In the genomic region with DNA sequence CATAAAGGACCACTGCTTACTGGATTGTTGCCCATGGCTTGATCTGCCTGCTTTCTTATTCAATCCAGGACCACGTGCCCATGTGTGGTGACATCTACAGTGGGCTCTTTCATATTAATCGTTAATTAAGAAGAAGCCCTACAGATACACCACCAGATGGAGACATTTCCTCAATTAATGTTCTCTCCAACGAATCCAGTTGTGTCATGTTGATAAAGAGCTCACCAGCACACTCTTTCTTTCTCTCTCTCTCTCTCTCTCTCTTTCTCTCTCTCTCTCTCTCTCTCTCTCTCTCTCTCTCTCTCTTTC, we compare ENCODE assay signal across 9 mouse cellular contexts. TPM values are rescaled to one million over a fixed set of nuclear protein-coding genes. Genes with fewer than 3 reads are reported as not detected.
DNase-seq lines count a peak whose midpoint lies in the region; ATAC-seq and TF ChIP-seq lines count a peak whose summit lies in the region.
"Had no signal": no experiment of that assay in that cellular context is flagged by ENCODE, and none has a peak within 500 bp of the region (broad histone marks: within the 10 kb centered on the region; RNA-seq: fewer than 3 reads in every experiment).

No protein-coding gene starts in this region.

- no peak overlapping the region for H3K9ac ChIP-seq in liver, embryonic 14.5 days (replicated peaks)
- no peak overlapping the region for H3K9ac ChIP-seq in liver, embryonic 12.5 days
- 0 out of 2 replicates have a peak overlapping the region, but pooled peaks have one; percentile 16 for H3K9ac ChIP-seq in embryonic facial prominence, embryonic 13.5 days
- no peak overlapping the region for H3K9ac ChIP-seq in intestine, postnatal 0 days (ENCODE audit: low read depth, low read length)

- DNase-seq in adrenal gland, postnatal 14 days = peak; percentile 16
- no peak for DNase-seq in adrenal gland, postnatal 4 days (ENCODE audit: low spot score in 2 of 2)
- DNase-seq in liver, embryonic 14.5 days (ENCODE audit: low read depth in 3 of 3, low spot score in 3 of 3) = peak in 2 of 3 experiments; percentile 13
- peak; percentile 92 for DNase-seq in retina, postnatal 1 day
- DNase-seq in urinary bladder, adult 2 months (ENCODE audit: low spot score) = no peak

- H3K4me2 ChIP-seq in liver, embryonic 14.5 days (ENCODE audit: low read depth) = no peak overlapping the region
- H3K4me2 ChIP-seq in liver, embryonic 12.5 days = no peak overlapping the region
- peak overlapping the region; percentile 38 for H3K4me2 ChIP-seq in embryonic facial prominence, embryonic 13.5 days
- peak overlapping the region; percentile 18; the same call in 1 of the 2 replicates for H3K4me2 ChIP-seq in intestine, postnatal 0 days (replicated peaks; ENCODE audit: low read depth)

- H3K4me3 ChIP-seq in liver, embryonic 14.5 days (ENCODE audit: insufficient read depth in 1 of 2, low read depth in 2 of 2, low read length in 2 of 2) = no peak overlapping the region
- no peak overlapping the region for H3K4me3 ChIP-seq in liver, embryonic 12.5 days
- H3K4me3 ChIP-seq in embryonic facial prominence, embryonic 13.5 days = no peak overlapping the region
- H3K4me3 ChIP-seq in intestine, postnatal 0 days (ENCODE audit: low read depth, low read length) = no peak overlapping the region

- WGBS in liver, embryonic 14.5 days (ENCODE audit: insufficient replicate concordance) = 6% methylated on average over 3 of the region's 3 CpGs
- 8% methylated on average over 3 of the region's 3 CpGs for WGBS in liver, embryonic 12.5 days (ENCODE audit: insufficient replicate concordance)
- 1% methylated on average over 3 of the region's 3 CpGs for WGBS in embryonic facial prominence, embryonic 13.5 days
- 5% methylated on average over 3 of the region's 3 CpGs for WGBS in intestine, postnatal 0 days

- no peaks in the 10 kb centered on the region for H3K27me3 ChIP-seq in liver, embryonic 14.5 days (ENCODE audit: control insufficient read depth, insufficient read depth, low read length)
- H3K27me3 ChIP-seq in liver, embryonic 12.5 days (replicated peaks) = no peaks in the 10 kb centered on the region; the same call in 1 of the 2 replicates
- H3K27me3 ChIP-seq in embryonic facial prominence, embryonic 13.5 days = peaks cover 3% of the 10 kb centered on the region
- H3K27me3 ChIP-seq in intestine, postnatal 0 days (replicated peaks; ENCODE audit: control insufficient read depth, insufficient read depth, low read length) = no peaks in the 10 kb centered on the region

- no peak for ATAC-seq in liver, embryonic 14.5 days (ENCODE audit: insufficient read depth)
- ATAC-seq in liver, embryonic 12.5 days = no peak
- no peak for ATAC-seq in embryonic facial prominence, embryonic 13.5 days (ENCODE audit: insufficient number of reproducible peaks, insufficient read depth, low FRiP score, low TSS enrichment, low read depth)
- no peak for ATAC-seq in intestine, postnatal 0 days

- no peak overlapping the region for H3K27ac ChIP-seq in liver, embryonic 14.5 days
- H3K27ac ChIP-seq in liver, embryonic 12.5 days = no peak overlapping the region
- no peak overlapping the region for H3K27ac ChIP-seq in embryonic facial prominence, embryonic 13.5 days
- no peak overlapping the region for H3K27ac ChIP-seq in intestine, postnatal 0 days (ENCODE audit: low read depth, low read length)

- peak; percentile 32; the same call in 1 of the 2 replicates for TF ChIP-seq CTCF in liver, embryonic 14.5 days (IDR thresholded peaks at IDR 0.05; ENCODE audit: low read depth)
- peak; percentile 74 for TF ChIP-seq CTCF in intestine, postnatal 0 days (IDR thresholded peaks at IDR 0.05; ENCODE audit: low read depth)

- no peaks in the 10 kb centered on the region for H3K36me3 ChIP-seq in liver, embryonic 14.5 days (replicated peaks; ENCODE audit: control insufficient read depth, insufficient read depth, low read depth)
- H3K36me3 ChIP-seq in liver, embryonic 12.5 days = no peaks in the 10 kb centered on the region
- no peaks in the 10 kb centered on the region for H3K36me3 ChIP-seq in embryonic facial prominence, embryonic 13.5 days
- no peaks in the 10 kb centered on the region for H3K36me3 ChIP-seq in intestine, postnatal 0 days (ENCODE audit: control insufficient read depth, insufficient read depth)

- no peaks in the 10 kb centered on the region for H3K9me3 ChIP-seq in liver, embryonic 14.5 days (ENCODE audit: control insufficient read depth, low read length)
- no peaks in the 10 kb centered on the region for H3K9me3 ChIP-seq in liver, embryonic 12.5 days (replicated peaks)
- no peaks in the 10 kb centered on the region for H3K9me3 ChIP-seq in embryonic facial prominence, embryonic 13.5 days
- no peaks in the 10 kb centered on the region for H3K9me3 ChIP-seq in intestine, postnatal 0 days (ENCODE audit: control insufficient read depth)

- peaks cover 0 to 2% of the 10 kb centered on the region in 2 experiments; a peak in 1 of 4 replicates for H3K4me1 ChIP-seq in liver, embryonic 14.5 days (replicated peaks; ENCODE audit: control insufficient read depth in 2 of 2, insufficient read depth in 2 of 2, low read length in 1 of 2)
- H3K4me1 ChIP-seq in liver, embryonic 12.5 days = no peaks in the 10 kb centered on the region
- peaks cover 10% of the 10 kb centered on the region for H3K4me1 ChIP-seq in embryonic facial prominence, embryonic 13.5 days
- H3K4me1 ChIP-seq in intestine, postnatal 0 days (replicated peaks; ENCODE audit: control insufficient read depth, insufficient read depth, low read length) = no peaks in the 10 kb centered on the region

- TF ChIP-seq EP300 in liver, embryonic 14.5 days (IDR thresholded peaks at IDR 0.05; ENCODE audit: low read depth) = no peak

RNA-seq across cellular contexts. Expression of gene Dytn, which starts 17.9 kb away (rescaled TPM):
- not detected in 2 replicates for total RNA-seq in adrenal gland, postnatal 14 days (2021)
- not detected for total RNA-seq in adrenal gland, postnatal 4 days (2021)
- not detected in 2 replicates for polyA plus RNA-seq in liver, embryonic 14.5 days (2012; rRNA removed)
- not detected in 2 replicates for polyA plus RNA-seq in liver, embryonic 14.5 days (2014; fragmentation: Nextera tagmentation; extraction: Ambion mirVana)
- polyA plus RNA-seq in liver, embryonic 12.5 days (2016; fragmentation: Nextera tagmentation; extraction: Ambion mirVana) = not detected in 2 replicates
- polyA plus RNA-seq in embryonic facial prominence, embryonic 13.5 days (2015; fragmentation: Nextera tagmentation; extraction: Ambion mirVana) = not detected in 2 replicates
- not detected in 2 replicates for polyA plus RNA-seq in intestine, postnatal 0 days (2015; fragmentation: Nextera tagmentation; extraction: Ambion mirVana)
- polyA plus RNA-seq in urinary bladder, adult 2 months (2012; rRNA removed) = 0.12 and 0.15 TPM in 2 replicates

RNA-seq across cellular contexts. Expression of gene Gm39653, which starts 53.0 kb away (rescaled TPM):
- total RNA-seq in adrenal gland, postnatal 14 days (2021) = not detected in 2 replicates
- not detected for total RNA-seq in adrenal gland, postnatal 4 days (2021)
- polyA plus RNA-seq in liver, embryonic 14.5 days (2012; rRNA removed) = not detected in 2 replicates
- not detected in 2 replicates for polyA plus RNA-seq in liver, embryonic 14.5 days (2014; fragmentation: Nextera tagmentation; extraction: Ambion mirVana)
- polyA plus RNA-seq in liver, embryonic 12.5 days (2016; fragmentation: Nextera tagmentation; extraction: Ambion mirVana) = not detected in 2 replicates
- not detected in 2 replicates for polyA plus RNA-seq in embryonic facial prominence, embryonic 13.5 days (2015; fragmentation: Nextera tagmentation; extraction: Ambion mirVana)
- not detected in 2 replicates for polyA plus RNA-seq in intestine, postnatal 0 days (2015; fragmentation: Nextera tagmentation; extraction: Ambion mirVana)
- polyA plus RNA-seq in urinary bladder, adult 2 months (2012; rRNA removed) = not detected in 2 replicates
- total RNA-seq: layer of hippocampus, postnatal 14 days had no signal

Comparison
In these comparisons a context has a peak if more than half of its experiments do, and no peak if none do; other contexts are left out.
1. DNase-seq: peak in adrenal gland, postnatal 14 days (single experiment), liver, embryonic 14.5 days (2 of 3) and retina, postnatal 1 day (single experiment); none in adrenal gland, postnatal 4 days (0 of 2) and urinary bladder, adult 2 months (single experiment).
2. H3K4me2 ChIP-seq: peak in embryonic facial prominence, embryonic 13.5 days (single experiment) and intestine, postnatal 0 days (single experiment); none in liver, embryonic 14.5 days (single experiment) and liver, embryonic 12.5 days (single experiment).